Mouse (Mus musculus) A20 (cell line): ENCODE data around the gene Ufsp1.
A peak's percentile ranks its signal among the peaks of the same experiment; 100 is the strongest.
"Not testable (repeated sequence)": the region's sequence is repeated elsewhere in the genome, so short reads cannot be mapped to it uniquely, and the experiment has no call there.

ENCODE experiments used
- DNase-seq: peaks from one replicate; pipeline ENCODE4 v3.0.0-alpha.2; 2011; ENCODE audit warnings: low read depth, low spot score

Gene Ufsp1

DNA sequence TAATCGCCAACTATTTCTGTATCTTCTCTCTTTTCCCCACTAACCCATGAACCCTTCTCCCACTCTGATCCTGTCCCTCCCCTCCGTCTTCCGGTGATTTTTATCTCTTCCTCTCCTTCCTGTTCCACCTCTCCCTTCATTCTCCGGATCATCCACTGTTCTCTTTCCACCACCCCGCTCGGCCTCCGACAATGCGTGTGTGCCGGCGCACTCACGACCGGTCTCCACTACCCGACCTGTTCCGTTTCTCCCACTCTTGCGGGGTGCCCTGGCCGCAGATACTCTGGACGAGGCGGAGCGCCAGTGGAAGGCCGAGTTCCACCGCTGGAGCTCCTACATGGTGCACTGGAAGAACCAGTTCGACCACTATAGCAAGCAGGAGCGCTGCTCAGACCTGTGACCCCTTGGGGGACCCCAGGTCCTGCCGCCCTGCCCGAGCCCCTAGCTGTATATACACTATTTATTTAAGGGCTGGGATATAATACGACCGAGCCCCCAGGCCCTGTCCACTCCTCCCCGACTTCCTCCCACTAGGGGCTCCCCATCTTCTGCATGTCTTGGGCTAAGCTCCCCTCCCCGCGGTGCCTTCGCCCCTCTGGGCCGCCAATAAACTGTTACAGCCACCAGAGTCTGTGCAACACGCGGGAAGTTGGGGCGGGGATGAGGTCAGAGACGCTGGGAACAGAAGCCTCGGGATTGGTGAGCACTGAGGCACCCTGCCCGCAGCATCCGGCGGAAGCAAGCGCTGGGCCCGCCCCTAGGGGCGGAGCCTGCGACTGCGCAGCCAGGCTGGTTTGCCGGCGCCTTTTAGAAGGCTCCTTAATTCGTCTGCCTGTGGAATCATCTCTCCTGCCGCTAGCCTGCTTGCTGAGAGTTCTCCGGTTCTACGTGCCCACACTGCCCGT is at the start of gene Ufsp1:
TSS of gene Ufsp1 (plus strand) at position 791 of the 905 bp plus-strand sequence.
- DNase-seq: peak; percentile 95

DNA sequence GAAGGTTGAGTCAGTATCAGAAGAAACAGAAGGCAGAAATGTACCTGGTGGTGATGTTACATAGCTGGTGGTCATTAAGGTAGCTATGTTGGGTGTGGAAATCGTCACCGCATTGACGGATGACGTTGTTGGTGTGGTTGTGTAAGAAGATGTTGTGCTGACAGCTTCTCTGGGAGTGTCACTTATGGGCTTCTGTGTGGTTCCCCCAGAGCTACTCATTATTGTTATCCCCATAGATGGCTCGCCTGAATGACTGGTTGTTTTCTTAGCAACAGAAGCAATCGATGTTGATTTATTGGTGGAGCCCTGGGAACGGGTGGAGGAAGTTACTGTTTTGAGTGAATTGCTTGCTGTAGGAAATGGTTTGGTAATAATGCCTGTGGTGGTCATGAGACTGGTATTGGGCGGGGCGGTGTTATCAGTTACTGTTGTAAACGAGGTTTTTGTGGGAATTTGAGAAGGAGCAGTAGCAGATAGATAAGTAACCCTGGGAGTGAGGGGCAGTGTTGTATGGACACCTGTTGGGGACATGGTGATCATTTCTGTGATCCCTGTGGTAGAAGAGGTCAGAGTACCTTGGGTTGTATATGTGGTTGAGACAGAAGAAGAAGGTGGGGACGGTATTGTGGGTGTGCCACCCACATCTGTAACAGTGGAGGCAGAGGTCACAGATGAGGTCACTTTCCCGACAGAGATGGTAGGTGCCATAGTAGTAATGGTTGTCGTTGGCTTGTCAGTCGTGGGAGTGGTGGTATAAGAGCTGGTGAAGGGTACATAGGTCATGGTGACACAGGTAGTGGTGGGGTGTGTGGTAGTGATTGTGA is 30.3 kb upstream of the Ufsp1 start:
- DNase-seq: no peak

- DNase-seq: no peak
Observed at GRCm38 (mm10) chr5:137264787-137265186, 29.6 kb upstream of the Ufsp1 start.

DNA sequence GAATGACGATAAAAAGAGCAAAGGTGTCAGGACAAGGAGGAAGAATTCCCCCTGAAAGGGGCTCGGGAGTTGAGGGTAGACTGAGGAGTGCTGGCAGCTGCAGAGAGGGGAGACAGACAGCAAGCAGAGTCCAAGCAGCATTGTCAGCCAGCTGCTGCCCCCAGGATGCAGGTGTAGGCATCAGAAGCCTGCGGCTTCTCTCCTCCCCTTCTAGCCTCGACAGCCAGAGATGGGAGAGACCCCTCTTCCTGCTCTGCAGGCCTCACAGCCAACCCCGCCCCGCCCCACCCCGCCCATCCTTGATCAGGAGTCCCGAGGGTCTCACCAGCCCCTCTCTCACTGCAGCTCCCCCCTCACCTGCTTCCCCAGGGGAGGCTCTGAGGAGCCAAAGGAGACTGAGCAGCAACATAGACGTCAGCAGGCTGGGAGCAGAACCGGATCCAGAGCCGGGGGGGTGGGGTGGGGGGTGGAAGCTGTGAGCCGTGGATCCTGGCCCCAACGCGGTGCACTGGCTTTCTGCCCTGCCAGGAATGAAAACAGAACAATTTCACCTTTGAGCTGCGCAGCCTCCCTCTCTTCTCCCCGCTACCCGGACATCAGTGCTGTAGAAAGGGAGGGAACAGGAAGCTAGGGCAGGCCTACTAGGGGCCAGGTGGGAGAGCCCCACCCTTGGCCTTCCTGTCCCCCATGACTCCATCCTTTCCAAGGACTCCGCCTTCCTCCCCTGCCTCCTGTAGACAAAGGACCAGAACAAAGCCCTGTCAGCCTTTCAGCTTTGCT is 26.1 kb upstream of the Ufsp1 start:
- no peak for DNase-seq

GRCm38 (mm10) chr5:137277360-137278342 is 16.8 kb upstream of the Ufsp1 start:
- no peak for DNase-seq

DNA sequence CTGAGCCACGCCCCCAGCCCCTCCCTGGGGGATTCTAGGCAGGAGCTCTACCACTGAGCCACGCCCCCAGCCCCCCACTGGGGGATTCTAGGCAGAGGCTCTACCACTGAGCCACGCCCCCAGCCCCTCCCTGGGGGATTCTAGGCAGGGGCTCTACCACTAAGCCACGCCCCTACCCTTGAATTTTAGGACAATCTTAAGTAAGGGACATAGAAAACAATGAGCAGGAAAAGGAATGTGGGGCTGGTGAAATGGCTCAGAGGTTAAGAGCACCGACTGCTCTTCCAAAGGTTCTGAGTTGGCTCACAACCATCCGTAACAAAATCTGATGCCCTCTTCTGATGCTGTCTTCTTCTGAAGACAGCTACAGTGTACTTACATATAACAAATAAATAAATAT is 10.0 kb upstream of the Ufsp1 start:
- DNase-seq: not testable (repeated sequence)

DNA sequence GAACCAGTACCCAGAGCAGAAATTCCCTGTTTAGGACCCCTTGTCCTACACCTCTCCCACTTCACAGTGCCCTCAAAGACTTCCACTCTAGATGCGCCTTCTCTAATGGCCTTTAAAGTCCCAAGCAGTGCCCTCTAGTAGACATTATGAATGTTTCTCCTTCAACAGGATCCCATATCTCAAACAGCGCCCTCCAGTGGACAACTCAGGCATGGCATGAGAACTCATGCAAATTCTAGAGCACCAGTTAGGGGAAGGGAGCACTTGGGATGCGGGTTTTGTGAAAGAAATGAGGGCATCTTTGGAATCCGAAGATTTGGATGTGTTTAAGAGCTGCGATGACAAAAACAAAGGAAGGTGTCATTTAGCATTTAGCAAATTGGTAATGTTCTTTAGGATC is 9.4 kb upstream of the Ufsp1 start:
- peak; percentile 70 for DNase-seq

DNA sequence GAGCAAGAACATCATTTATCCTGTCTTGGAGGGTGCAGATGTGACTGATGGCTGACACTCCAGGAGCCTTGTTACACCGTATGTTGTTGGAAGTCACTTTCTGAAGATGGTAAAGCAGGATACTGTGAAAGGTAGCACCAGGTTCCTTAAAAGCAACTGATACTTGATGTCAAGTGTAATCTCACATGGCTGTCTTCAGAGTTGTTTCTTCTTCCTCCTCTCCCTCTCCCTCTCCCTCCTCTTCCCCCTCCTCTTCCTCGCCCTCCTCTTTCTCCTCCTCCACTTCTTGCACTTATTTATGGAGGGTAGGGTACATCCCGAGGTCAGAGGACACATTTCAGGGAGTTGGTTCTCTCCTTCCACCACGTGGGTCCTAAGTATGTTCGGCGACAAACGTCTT is 8.4 kb upstream of the Ufsp1 start:
- no peak for DNase-seq

DNA sequence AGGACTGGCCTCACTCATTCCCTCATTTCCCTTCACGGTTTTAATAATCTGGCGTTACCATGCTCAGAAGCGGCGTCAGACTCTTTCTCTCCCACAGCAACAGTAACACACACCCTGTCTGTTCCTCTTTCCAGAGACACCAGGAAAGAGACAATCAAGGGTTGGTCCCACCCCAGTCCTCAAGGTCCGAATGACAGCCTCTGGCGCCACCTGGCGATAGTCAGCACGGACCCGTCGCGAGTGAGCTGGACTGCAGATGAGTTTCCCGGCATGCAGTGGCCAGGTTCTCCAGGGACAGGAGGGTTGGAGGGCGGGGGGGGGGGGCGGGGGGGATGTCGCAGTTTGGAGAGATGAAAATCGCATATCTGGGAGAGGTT is 7.8 kb upstream of the Ufsp1 start:
- peak; percentile 87 for DNase-seq

DNA sequence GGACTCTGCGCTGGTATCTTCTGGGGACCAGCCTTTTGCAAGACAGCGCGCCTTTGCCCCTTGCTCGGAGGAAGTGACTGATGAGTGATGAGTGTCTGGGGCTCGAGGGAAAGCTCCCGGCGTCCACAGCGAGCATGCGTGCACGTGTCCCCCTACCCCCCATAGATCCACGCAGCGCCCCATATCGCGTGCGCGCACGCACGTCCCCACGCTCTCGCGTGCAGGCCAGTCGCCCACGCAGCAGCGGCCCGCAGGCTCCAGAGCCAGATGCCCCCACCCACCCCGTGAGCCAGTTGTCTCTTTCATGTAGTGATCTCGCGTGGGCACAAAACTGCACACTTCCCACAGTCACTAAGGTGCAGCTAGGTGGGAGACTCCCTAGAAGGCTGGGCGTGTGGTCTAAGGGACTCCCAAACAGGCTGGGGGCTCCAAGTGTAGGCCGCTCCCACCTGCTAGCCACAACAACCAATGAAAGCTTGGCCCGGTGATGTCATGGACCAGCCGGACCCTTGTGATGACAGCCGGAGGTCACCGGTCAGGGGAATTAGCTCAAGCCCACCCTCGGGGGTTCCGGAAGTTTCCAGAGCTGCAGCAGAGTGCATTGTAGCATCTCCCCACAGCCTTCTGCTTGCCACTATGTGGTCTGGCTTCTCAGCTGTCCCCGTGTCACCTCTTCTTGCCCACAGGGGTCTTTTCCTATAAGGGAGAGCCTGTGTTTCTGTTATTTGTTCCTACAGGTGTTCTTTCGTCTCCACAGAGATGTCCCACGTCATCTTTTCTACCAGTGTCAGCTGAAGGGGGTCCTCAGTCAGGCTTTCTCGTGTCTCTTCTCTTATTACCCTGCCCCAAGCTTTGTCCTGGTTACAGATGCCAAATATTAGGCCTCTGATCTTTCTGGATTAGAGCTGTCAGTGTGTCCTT is 7.1 kb upstream of the Ufsp1 start, which contains the start of gene Ache:
TSS of gene Ache (plus strand) at position 488 of the 921 bp plus-strand sequence.
- DNase-seq: peak; percentile 21

GRCm38 (mm10) chr5:137287953-137288743 is 6.3 kb upstream of the Ufsp1 start:
- no peak for DNase-seq

GRCm38 (mm10) chr5:137288999-137289470 is 5.4 kb upstream of the Ufsp1 start:
- peak; percentile 35 for DNase-seq

- DNase-seq: no peak
Observed at GRCm38 (mm10) chr5:137289591-137290365, 4.7 kb upstream of the Ufsp1 start.

- peak; percentile 54 for DNase-seq
Observed at GRCm38 (mm10) chr5:137290677-137291076, 3.8 kb upstream of the Ufsp1 start.

- DNase-seq: no peak
Observed at GRCm38 (mm10) chr5:137291381-137291926, 3.0 kb upstream of the Ufsp1 start.

GRCm38 (mm10) chr5:137293282-137293681 is 1.1 kb upstream of the Ufsp1 start:
- peak; percentile 83 for DNase-seq

DNA sequence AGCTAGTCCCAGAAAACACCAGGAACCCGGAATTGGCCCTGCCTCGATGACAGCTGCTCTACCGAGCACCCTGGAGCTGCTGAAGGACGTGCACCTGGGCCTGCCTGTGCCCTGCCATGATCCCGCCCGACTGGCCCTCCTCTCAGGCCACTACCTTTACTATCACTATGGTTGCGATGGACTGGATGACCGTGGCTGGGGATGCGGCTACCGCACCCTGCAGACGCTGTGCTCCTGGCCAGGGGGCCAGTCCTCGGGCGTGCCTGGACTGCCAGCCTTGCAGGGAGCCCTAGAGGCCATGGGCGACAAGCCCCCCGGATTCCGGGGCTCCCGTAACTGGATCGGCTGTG is 290 bp downstream of the Ufsp1 start:
- no peak for DNase-seq
